Mouse (Mus musculus) brain, adult 2 months (tissue): ENCODE measurements around the gene Gamt.

Experiments used
- DNase-seq: peaks from one replicate; pipeline ENCODE4 v3.0.0; 2011; ENCODE audit warnings: low read depth, low spot score

The Gamt gene

GRCm38 (mm10) chr10:80285222-80286070 lies 24.6 kb upstream of the Gamt start:
- DNase-seq = no peak

DNA sequence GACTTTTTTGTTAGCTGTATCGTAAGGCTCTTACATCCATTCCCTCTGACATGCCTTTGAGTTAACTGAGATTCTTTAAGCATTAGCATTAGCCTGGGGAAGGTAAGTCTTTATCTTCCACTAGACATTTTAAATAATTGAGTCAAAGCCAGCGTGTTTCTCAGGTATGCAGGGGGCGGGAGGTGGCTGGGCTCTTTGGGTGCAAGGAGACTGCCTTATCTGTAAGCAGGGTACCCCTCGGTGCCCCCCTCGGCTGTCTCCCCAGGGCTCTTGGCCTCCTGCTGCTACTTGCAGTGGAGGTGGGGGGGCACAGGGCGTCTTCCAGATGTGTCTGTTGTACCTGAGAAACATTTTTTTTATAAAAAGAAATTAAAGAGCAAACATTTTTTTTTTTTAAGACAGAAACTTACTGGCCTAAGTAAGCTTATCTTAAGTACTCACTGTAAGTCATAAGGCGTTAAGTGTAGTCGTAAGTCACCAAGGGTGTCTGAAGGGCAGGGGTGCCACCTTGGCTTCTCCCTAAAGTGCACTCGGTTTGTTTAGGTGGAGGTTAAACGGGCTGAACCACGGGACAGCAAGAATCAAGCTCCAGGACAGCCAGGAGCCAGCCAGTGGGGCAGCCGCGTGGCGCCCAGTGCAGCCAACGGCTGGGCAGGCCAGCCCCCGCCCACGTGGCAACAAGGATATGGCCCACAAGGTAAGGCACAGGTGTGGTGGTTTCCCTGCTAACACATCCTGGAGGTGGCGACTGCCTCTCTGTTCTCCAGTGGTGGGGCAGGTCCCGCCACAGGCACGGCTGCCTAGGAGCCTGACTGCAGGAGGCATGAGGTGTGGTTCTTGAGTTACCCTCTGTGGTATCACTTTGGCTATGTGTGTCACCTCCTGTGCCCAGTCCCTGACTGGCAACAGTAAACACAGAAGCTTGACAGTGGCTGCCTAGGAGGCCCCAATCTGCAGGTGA lies 21.9 kb upstream of the Gamt start:
- no peak for DNase-seq

DNA sequence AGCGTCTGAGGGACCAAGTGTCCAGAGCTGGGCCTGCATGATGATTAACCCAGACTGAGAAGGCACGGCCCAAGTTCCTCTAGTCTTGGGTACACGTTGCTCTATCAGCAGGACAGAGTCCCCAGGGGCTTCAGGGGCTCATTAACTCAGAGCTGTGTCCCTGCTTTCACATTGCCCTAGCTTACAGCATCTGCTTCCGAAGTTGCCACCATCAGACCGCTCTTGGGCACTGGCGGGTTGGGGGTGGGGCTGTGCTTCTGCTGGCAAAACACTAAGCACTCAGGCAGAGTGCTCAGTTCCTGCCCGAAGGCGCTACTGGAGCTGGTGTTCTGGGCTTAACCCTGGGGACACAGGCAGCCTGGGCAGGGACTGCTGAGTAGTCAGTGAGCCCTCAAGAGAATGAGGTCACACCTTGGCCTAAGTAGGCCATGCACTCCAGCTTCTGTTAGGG lies 21.1 kb upstream of the Gamt start:
- DNase-seq = peak; percentile 66

GRCm38 (mm10) chr10:80281304-80281703 lies 20.5 kb upstream of the Gamt start:
- no peak for DNase-seq

DNA sequence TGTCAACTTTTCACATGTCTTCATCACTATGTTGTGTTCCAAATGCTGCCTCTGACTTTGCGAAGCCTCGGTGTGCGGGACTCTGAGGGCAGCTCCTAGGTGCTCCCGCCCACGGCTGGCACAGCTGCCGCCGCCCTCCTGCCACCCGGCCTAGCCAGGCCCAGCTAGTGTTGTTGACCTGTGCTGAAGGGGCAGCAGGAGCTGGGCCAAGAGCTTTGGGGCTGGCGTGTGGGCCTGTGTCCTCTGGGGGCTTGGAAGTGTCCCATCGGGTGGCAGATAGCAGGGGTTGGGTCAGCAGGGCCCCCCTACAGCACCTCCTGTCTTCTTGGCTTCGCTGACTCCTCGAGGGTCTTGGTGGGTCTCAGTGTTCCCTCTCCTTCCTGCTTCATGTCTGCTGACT lies 18.5 kb upstream of the Gamt start:
- DNase-seq = no peak

GRCm38 (mm10) chr10:80278390-80278789 lies 17.6 kb upstream of the Gamt start:
- no peak for DNase-seq

DNA sequence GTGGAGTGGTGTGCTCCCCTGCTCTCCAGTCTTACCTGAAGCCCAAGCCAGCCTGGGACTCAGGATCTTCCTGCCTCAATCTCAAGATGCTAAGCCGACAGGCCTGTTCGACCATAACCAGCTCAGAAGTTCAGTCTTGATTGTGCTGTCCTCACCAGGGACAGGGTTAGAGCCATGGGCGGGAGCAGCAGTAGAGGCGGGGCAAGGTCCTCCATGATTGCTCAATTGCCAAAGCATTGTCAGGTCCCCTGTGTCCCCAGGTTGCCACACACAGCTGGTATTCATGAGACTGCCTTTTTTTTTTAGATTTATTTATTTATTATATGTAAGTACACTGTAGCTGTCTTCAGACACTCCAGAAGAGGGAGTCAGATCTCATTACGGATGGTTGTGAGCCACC lies 15.4 kb upstream of the Gamt start:
- no peak for DNase-seq

DNA sequence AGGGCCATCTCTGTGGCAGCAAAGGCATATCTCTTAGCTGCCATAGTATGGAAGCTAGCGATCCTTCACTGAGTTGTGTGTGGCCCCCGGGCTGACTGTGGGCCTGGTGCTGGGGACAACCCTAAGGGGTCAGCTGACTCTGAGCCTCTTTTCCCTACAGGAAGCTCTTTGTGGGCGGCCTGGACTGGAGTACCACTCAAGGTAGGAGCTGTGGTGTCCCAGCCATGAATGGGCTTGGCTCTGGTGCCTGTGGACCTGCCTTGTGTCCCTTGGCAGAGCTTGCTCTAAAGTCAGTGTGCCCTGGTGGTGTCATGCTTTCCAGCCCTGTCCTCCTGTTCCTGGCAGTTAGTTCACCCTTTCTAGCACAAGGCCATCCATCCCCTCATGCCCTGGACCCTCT lies 13.0 kb upstream of the Gamt start:
- no peak for DNase-seq

DNA sequence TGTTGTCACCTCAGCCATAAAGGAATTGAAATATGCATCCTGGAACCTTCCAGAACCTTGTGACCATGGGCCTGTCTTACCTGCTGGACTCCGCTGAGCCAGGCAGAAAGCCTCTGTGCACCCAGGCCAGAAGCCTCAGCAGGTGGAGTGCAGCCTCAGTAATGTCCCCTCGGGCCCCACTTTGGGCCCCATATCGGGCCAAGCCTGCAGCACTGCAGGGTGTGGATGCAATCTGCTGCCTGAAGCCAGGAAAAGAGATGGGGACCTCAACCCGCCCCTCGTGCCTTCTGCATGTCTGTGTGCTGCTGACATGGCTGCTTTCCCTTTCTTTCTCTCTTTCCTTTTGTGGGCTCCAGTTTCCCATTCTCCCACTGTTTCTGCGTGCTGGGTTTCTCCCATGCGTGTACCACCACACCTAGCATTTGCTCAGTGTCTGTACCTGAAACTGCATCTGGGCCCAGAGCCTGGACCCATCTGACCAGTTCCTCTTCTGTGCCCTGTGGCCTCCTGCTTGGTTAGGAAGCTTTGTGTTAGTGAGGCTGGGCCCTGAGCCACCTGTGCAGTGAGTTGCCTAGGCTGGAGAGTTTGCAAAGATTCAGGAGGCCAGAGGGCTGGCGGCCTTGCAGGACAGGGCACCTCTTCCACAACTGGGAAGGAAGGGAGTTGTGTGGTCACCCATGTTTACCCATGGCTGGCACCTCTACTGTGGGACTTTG lies 11.2 kb upstream of the Gamt start:
- no peak for DNase-seq

- DNase-seq = no peak
Measured at GRCm38 (mm10) chr10:80271186-80271843, 10.5 kb upstream of the Gamt start.

GRCm38 (mm10) chr10:80270734-80271181 lies 9.9 kb upstream of the Gamt start:
- DNase-seq = peak; percentile 53

- no peak for DNase-seq
Measured at GRCm38 (mm10) chr10:80270099-80270498, 9.3 kb upstream of the Gamt start.

DNA sequence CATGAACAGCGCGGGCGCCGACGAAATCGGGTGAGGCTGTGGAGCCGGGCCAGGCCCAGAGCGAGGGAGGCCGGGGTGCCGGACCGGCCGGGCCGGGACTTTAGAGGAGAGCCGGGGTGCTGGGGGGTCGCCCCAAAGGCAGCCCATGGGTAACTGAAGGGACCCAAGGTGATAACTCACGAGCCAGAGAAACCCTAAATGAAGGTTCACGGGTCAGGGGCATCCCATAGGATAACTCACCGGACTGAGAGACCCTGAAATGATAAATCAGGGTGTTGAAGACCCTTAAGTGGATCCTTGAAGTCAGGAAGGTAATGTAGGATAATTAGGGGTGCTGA lies 4.3 kb upstream of the Gamt start:
- DNase-seq = no peak

GRCm38 (mm10) chr10:80264341-80265148 lies 3.7 kb upstream of the Gamt start:
- peak; percentile 100 for DNase-seq

DNA sequence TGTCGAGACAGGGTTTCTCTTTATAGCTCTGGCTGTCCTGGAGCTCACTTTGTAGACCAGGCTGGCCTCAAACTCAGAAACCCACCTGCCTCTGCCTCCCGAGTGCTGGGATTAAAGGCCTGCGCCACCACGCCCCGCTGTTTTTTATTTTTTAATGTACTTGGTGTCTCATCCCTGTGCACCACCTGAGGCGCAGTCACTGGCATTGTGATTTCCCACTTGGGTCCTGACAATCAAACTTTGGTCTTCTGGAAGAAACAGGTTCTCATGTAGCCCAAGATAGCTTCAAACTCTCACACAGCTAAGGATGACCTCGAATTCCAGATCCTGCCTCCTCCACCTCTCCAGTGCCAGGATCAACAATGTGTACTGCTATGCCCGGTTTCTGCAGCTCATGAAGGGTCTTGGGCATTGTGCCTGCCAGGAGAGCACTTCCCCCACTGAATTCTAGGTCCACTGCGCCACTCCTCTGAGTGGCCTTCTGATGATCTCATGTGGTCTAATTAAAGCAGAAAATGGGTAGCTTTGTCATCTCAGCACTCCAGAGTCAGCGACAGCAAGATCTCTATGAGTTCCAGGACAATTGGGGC lies 2.1 kb upstream of the Gamt start:
- no peak for DNase-seq

DNA sequence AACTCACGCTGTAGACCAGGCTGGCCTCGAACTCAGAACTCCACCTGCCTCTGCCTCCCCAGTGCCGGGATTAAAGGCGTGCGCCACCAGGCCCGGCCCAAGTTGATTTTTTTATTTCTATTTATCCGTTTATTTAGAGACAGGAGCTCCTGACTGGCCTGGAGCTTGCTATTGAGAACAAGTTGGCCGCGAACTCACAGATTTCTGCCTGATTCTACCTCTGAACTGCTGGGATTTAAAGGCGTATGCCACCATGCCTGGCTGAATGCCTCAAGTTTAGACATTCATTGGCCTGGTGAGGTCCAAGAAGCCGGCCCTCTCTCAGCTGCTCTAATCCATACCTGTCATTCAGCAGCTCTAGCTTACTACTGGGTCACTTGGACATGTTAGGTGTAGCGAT lies 1.4 kb upstream of the Gamt start:
- no peak for DNase-seq

DNA sequence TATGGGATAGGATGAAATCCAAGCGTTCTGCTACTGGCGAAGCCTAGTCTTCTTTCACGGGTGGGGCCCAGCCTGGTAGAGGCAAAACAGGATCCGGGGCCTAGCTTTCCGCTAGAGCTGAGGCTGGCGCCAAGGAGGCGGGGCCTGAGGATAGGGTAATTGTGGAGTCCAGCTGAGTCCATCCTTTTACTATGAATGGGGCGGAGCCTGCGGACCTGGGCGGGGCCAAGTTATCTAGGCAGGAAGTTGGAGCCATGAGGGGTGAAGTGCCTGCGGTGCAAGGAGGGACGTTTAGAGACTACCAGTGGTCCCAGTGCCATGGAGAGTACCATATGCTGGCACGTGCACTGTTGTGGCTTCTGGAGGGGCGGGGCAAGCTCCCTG lies 765 bp upstream of the Gamt start:
- DNase-seq = peak; percentile 94

DNA sequence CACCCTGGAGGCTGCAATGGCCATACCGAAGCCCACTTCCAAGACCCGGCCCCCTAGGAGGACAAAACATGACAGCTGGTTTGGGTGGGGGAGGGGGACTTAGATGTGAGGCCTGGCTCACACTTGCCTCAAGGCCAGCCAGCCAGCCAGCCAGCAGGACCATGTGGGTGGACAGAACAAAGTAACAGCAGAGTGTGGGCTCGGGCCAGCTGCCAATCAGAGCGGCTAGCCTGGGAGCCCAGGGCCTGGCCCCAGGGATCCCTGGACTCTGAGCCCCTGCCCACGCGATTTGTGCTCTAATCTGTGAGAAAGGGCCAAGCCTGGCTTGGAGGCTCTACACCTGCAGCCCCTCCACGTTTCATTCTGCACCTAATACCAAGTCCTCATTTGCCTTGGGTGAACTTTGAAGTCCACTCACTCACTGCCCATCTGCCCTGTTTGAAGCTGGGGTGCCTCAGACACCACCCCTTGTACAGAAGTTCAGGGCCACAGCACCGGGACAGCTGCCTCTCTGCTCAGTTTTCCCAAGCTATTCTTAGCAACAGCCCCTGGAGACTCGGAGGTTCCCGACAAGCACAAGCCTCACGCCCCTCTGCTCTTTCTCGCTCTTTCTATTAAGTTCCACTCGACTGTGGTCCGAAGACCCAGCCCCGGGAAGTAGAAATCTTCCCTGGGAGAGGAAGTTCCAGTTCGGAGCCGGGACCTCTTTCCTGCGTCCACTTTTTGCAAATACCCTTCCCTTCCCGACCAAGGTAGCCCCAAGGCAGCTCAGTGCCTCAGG lies 761 bp downstream of the Gamt start:
- peak; percentile 89 for DNase-seq

GRCm38 (mm10) chr10:80259463-80259805 lies 1.4 kb downstream of the Gamt start:
- DNase-seq = no peak
